Mouse (Mus musculus): ENCODE data around the gene Hspa13. TPM values are rescaled to one million over a fixed set of nuclear protein-coding genes. Genes with fewer than 3 reads are reported as not detected.

The Hspa13 gene
- polyA plus RNA-seq, 1 experiment from 2014 or later, result 36.1 TPM

Small RNAs within 50 kb of the gene (microRNA-seq; reads per million reads assigned to microRNA genes)
- gene Gm22923, result not detected

Other genes with a start within 250 kb of the Hspa13 start
- gene Lipi, start 181.0 kb downstream of the Hspa13 start, polyA plus RNA-seq (2015; fragmentation: Nextera tagmentation; extraction: Ambion mirVana), result 0.99 and 1.2 TPM in 2 replicates
- gene Rbm11, start 174.3 kb downstream of the Hspa13 start, polyA plus RNA-seq (2015; fragmentation: Nextera tagmentation; extraction: Ambion mirVana), result 0.46 and 0.91 TPM in 2 replicates

Data from limb, embryonic 15.5 days (tissue).